Mouse (Mus musculus): Measurements from ENCODE around the gene Phlda1. TPM values are rescaled to one million over a fixed set of nuclear protein-coding genes. Genes with fewer than 3 reads are reported as not detected.

Gene Phlda1
- total RNA-seq, 2 experiments from 2014 or later = 30.9 to 34.3 TPM

- intact Hi-C loops (cut with DNase I) = loop anchor here (1.0 kb wide), 1 partner anchor 421 kb away; no protein-coding TSS in a partner anchor
- peak; percentile 70 to 77 for DNase-seq (ENCODE audit: low spot score in 2 of 2)
These were observed 3.0 kb upstream of the Phlda1 start for GRCm38 (mm10) chr10:111503071-111503470.

- DNase-seq (ENCODE audit: low spot score in 2 of 2) = no peak
- intact Hi-C loops (cut with DNase I) = loop anchor here (1.0 kb wide), 1 partner anchor 421 kb away; no protein-coding TSS in a partner anchor
These were observed 2.4 kb upstream of the Phlda1 start for GRCm38 (mm10) chr10:111503716-111504115.

DNA sequence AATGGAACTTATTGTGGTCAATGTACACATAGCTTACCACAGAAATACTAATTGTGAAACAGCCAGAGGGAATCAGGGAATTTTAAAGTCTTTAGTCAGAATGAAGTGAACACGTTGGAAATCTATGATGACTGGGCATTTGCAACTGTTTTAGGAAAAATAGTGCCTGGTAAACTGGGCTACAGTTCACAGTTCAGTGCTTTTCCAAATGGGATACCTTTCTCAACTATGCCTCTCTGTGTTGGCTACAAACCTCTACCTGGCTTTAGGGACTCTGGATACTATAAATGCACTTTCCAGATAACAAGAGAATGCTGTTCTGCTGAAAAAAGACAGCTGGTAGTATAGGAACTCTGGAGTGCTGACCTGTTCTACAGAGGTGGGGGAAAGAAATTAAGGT is 1.5 kb upstream of the Phlda1 start:
- no peak for DNase-seq (ENCODE audit: low spot score in 2 of 2)
- intact Hi-C loops (cut with DNase I) = loop anchor here (5.0 kb wide), 1 partner anchor 193 kb away; no protein-coding TSS in a partner anchor

GRCm38 (mm10) chr10:111505406-111505805 is 680 bp upstream of the Phlda1 start:
- DNase-seq (ENCODE audit: low spot score in 2 of 2) = no peak
- intact Hi-C loops (cut with DNase I) = loop anchor here (5.0 kb wide), 1 partner anchor 192 kb away; no protein-coding TSS in a partner anchor

GRCm38 (mm10) chr10:111506926-111507459 is 907 bp downstream of the Phlda1 start:
- intact Hi-C loops (cut with DNase I) = loop anchor here (1.0 to 5.0 kb wide), 3 partner anchors 190 to 450 kb away; no protein-coding TSS in a partner anchor
- DNase-seq (ENCODE audit: low spot score in 2 of 2) = peak in 1 of 2 experiments; percentile 63

DNA sequence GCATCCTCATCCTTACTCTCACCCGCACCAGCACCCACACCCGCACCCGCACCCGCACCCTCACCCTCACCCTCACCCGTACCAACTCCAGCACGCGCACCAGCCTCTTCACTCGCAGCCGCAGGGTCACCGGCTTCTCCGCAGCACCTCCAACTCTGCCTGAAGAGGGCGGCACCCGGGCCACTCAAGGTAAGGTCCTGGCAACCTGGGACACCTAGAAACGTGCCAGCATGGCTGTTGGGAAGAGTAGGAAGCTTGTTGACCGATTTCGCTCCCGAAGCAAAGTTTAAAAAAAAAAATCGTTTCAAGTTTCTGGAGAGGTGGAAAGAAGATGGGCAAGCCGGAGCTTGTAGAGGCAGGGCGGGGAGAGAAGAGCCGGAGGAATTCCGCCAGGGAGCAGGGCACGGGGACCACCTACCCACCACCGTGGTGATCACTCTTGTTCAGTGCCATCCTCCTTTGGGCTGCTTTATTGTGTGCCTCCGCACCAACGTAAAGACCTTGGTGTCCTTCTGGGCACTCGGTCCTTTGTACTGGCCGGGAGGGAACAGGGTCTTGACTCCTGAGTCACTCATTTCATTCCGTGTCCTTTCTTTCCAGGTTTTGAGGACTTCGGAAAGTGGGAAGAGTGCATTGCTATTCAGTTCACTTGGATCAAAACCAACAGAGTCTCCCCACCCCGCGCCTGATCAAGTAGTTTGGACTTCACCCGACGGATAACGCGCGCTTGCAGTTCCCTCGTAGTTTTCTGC is 1.6 kb downstream of the Phlda1 start:
- DNase-seq (ENCODE audit: low spot score in 2 of 2) = peak; percentile 64 to 65
- intact Hi-C loops (cut with DNase I) = loop anchor here (5.0 kb wide), 1 partner anchor 190 kb away; no protein-coding TSS in a partner anchor

DNA sequence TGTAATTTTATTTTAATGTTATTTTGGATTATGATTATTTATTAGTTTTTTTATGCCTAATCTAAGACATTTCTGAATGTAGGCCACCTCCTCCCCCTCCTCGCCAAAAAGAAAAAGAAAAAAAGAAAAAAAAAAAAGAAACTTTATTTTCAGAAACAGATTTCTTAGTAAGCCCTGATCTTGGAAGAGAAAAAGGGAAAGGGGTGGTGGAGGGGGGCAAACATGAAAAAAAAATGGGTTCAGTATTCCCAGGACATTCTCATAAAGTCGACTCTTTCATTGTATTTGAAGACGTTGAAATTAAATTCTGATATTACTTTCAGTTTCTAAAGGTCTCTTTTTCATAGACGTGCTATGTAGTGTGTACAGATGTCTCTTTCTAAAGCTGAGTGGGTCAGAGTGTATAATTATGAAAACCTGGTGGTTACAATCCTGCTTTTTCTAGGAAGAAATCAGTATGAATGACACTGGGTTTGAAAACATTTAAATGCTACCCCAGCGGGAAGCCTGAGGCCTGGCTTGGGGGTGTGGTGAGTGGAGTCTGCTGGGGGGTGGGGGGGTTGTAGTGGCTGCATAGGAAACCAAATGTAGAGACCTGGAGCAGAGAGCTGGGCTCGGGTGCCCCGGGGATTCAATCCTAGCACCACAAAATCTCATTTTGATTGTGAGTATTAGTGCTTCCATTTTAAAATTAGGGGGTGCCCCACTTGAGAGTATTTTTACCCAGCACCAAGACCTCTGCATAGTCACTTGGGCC is 2.4 kb downstream of the Phlda1 start:
- intact Hi-C loops (cut with DNase I) = loop anchor here (5.0 kb wide), 1 partner anchor 189 kb away; no protein-coding TSS in a partner anchor
- no peak for DNase-seq (ENCODE audit: low spot score in 2 of 2)

DNA sequence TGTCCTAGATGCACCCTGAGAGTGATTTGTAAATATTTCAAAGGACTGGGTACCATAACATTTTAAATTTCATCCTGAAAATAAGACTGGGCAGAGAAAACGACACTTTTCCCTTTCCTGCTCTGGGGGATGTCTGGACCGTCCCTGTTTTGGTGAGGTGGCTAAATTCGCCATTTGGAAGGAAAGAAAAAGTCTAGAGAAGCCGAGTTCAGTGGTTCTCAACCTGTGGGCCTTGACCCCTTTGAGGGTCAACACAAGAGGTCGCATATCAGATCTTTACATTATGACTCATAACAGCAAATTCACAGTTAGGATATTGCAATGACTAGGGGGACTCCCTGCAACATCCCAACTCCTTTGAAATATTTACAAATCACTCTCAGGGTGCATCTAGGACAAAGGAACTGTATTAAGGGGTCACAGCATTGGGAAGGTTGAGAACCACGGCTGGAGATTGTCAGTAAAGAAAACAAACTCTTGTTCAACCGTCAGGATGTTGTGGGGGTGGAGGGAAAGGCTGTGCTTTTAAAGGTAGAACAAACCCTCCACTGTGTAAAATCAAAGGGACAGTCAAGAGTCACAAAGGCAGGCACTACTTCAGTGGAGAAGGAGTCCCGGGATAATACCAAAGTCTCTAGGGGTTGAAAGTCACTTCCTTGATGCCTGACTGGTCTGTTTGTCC is 3.2 kb downstream of the Phlda1 start:
- intact Hi-C loops (cut with DNase I) = loop anchor here (5.0 kb wide), 1 partner anchor 188 kb away; no protein-coding TSS in a partner anchor
- DNase-seq (ENCODE audit: low spot score in 2 of 2) = no peak

GRCm38 (mm10) chr10:111509981-111510380 is 3.9 kb downstream of the Phlda1 start:
- intact Hi-C loops (cut with DNase I) = loop anchor here (5.0 kb wide), 1 partner anchor 187 kb away; no protein-coding TSS in a partner anchor
- DNase-seq (ENCODE audit: low spot score in 2 of 2) = no peak

GRCm38 (mm10) chr10:111510798-111511197 is 4.7 kb downstream of the Phlda1 start:
- intact Hi-C loops (cut with DNase I) = no loop called here
- DNase-seq (ENCODE audit: low spot score in 2 of 2) = no peak

DNA sequence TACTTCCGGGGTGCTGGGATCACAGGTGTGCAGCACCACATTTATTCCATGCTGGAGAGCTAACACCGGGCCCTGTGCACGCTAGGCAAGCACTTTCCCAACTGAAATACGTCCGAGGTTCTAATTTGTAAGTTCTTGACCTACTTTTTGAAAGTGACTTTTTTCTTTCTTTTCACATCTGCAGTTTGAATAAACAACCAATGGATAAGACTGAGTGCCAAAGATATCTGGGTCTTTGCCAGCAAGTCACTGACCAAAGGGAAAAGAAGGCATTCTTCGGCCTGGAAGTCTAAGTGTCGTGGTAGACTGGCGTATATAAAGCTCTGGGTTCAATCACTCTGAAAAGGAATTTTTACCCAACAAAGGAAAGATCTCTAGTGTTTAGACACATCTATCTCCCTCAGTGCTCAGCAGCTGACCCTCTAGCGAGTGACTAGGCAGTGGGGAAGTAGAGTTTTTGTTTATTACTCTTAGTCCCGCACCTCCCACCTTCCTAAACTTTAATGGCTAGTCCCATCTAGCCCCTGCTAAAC is 6.0 kb downstream of the Phlda1 start:
- intact Hi-C loops (cut with DNase I) = no loop called here

GRCm38 (mm10) chr10:111514282-111514885 is 8.3 kb downstream of the Phlda1 start:
- no peak for DNase-seq (ENCODE audit: low spot score in 2 of 2)
- intact Hi-C loops (cut with DNase I) = no loop called here

More for the DNA sequence above, 6.0 kb downstream of the Phlda1 start:
- DNase-seq (ENCODE audit: low spot score in 2 of 2) = no peak

GRCm38 (mm10) chr10:111515071-111516010 is 9.3 kb downstream of the Phlda1 start:
- intact Hi-C loops (cut with DNase I) = no loop called here
- DNase-seq (ENCODE audit: low spot score in 2 of 2) = no peak

DNA sequence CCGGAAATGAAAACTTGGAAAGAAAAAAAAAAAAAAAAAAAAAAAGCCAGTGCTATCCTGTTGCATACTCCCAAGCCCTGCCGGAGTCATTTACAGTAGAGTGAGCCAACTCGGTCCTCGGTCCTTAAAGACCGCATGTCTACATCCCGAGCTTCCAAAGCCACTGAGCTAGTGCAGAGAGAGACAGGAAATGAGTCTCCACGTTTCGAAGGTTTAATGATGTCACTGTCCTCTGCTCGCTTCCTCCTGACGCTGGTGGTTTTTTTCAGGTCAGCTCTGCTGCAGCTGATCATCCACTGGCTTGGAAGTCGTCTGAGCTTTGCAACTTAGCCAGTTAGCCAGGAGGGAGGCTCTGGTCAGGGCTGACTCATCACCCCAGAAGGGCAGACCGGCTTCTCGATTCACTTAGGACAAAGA is 10.1 kb downstream of the Phlda1 start:
- intact Hi-C loops (cut with DNase I) = no loop called here
- no peak for DNase-seq (ENCODE audit: low spot score in 2 of 2)

- no peak for DNase-seq (ENCODE audit: low spot score in 2 of 2)
- intact Hi-C loops (cut with DNase I) = no loop called here
These were observed 10.8 kb downstream of the Phlda1 start for GRCm38 (mm10) chr10:111516804-111517436.

GRCm38 (mm10) chr10:111518350-111518749 is 12.3 kb downstream of the Phlda1 start:
- DNase-seq (ENCODE audit: low spot score in 2 of 2) = no peak
- intact Hi-C loops (cut with DNase I) = no loop called here

DNA sequence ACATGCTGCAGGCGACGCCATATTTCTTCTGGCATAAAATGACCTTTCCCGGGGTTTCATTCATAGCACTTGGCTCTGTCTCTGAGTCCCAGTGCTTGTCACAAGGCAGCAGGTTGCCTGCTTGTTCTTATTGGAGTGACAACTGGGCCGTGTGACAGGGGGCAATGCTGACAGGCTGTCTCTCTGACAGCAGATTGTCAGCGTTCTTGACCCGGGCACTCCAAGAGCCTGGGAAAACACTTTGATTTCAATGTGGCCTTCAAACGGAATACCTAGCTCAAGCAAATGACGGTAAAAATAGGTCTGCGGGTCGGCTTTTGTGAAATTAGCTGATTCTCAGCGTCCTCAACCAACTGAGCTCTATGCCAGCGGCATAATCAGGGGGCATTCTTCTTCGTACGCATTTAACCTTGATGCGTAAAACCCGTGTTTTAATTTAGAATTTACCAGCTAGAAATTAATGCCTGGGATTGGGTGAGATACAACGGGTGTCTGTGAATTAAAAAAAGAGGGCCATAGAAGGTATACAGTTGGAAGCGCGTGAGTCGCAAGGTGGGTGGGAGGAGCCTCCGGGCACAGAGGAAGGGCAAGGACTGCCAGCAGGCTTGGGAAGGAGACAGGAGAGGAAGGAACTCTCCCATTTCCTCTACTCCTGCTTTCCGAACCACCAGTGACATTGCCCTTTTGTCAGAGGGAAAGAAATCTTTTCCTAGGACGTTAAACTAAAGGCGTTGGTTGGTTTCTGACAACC is 13.7 kb downstream of the Phlda1 start:
- intact Hi-C loops (cut with DNase I) = no loop called here
- no peak for DNase-seq (ENCODE audit: low spot score in 2 of 2)

Data from left cerebral cortex, postnatal 36 days (tissue).